Mouse (Mus musculus) testis, adult 2 months (tissue): ENCODE results near the gene Slc6a20a.

Experiments
- CTCF ChIP-seq: fragments of 200-500 bp; IDR thresholded peaks from 2 replicates; pipeline ENCODE4 v1.5.1; 2012; ENCODE audit warnings: low read depth, mild to moderate bottlenecking, inconsistent platforms, low read length, moderate library complexity; ENCODE audit not compliant: control insufficient read depth, insufficient read depth, insufficient replicate concordance
- POLR2A ChIP-seq: fragments of 200-500 bp; IDR thresholded peaks from 2 replicates; pipeline ENCODE4 v1.6.1; 2012; ENCODE audit warnings: low read depth, mild to moderate bottlenecking, inconsistent platforms, low read length, moderate library complexity; ENCODE audit not compliant: control insufficient read depth

GRCm38 (mm10) chr9:123595194-123595593, 83.5 kb downstream of the Slc6a20a start:
- TF ChIP-seq CTCF = no peak
- no peak for TF ChIP-seq POLR2A
